Mouse (Mus musculus) T-helper 1 cell (primary cell): ENCODE measurements around the gene Gm9639.
"Not testable (repeated sequence)": the region's sequence is repeated elsewhere in the genome, so short reads cannot be mapped to it uniquely, and the experiment has no call there.

Source experiments
- in situ Hi-C: fragments of 300-600 bp; cut with MboI, MseI; formaldehyde crosslinking; loops from one replicate; pipeline ENCODE4 v1.15.1; 2025; ENCODE audit warnings: high pct_unique_total_duplicates

Gene Gm9639

DNA sequence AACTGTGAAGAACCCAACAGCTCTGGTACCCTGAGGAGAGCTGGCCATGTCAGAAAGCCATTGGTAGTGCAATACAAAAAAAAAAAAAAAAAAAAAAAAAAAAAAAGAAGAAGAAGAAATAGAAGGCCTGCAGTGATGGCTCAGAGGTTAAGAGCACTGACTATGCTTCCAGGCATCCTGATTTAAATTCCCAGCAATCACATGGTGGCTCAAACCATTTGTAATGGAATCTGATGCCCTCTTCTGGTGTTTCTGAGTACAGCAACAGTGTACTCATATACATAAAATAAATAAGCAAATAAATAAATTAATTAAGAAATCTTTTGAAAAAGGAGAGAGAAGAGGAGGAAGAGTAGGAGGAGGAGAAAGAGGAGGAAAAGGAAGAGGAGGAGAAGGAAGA lies 41.4 kb downstream of the Gm9639 start:
- in situ Hi-C loops: no loop called here

DNA sequence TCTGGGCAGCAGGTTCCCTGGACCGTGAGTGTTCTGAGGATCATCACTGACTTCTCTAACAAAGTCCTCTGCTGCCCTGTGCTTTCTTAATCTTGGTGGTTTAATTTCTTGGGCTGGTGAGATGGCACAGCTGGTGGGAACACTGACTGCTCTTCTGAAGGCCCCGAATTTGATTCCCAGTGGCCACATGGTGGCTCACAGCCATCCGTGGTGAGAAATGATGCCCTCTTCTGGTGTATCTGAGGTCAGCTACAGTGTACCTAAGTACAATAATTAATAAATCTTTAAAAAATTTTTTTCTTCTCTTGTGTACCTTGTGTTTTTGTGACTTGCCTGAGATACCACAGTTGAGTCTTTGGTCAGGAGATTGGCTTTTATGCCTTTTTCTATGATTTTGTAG lies 42.6 kb downstream of the Gm9639 start:
- in situ Hi-C loops: not testable (repeated sequence)

DNA sequence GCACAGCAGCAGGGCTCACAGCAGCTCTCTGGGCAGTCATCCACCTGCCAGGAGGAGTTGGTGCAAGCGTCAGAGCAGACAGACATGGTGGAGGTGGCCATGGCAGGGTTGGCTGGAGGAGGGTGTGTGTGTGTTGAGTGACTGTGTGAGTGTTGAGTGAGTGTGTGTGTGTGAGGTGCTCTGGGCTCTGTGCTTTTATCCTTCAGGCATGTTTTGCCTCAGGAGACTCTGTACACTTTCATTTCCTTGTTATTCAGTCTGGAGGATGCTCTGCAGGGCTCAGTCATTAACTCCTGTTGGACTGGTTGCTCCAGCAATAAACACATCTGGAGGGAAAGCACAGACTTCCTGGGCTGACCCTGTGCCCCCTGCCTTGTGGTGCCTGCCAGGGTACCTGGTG lies 43.6 kb downstream of the Gm9639 start, which contains the start of gene Gm9736:
Gm9736 (minus strand) TSS at position 101 of the 400 bp plus-strand sequence.
- in situ Hi-C loops: not testable (repeated sequence)

DNA sequence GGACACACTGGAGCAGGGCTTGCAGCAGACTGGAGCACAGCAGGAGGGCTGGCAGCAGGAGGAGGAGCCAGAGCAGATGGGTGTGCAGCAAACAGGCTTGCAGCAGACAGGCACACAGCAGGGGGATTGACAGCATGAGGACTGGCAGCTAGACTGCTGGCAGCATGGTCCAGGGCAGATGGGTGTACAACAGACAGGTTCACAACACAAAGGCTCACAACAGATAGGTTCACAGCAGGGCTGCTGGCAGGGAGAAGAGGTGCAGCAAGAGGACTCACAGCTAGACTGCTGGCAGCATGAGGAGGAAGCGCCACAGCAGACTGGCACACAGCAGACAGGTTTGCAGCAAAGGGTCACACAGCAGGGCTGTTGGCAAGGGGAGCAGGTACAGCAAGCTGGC lies 44.2 kb downstream of the Gm9639 start:
- in situ Hi-C loops: not testable (repeated sequence)
